Mouse (Mus musculus) brain, adult 2 months (tissue): Measurements from ENCODE around the gene Osr1.

Experiments
- DNase-seq: peaks from one replicate; pipeline ENCODE4 v3.0.0; 2011; ENCODE audit warnings: low read depth, low spot score

The Osr1 gene

DNA sequence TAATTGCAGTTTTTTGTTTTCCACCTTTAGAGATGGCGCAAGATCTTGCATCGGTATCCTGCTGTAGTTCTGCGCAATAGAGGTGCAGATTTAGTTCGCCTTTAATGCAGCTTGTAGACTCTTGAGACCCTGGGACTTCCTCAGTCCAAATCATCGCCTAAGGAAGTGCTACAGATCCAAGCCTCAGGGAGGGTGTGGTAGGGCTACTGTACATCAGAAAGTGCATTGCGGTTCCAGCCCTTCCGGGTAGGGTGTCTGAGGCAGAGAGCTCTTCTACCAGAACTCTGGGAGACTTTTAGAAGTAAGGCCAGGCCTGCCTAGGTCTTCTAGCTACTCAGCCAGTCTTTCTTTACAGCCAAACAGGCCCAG, 15.2 kb downstream of the Osr1 start:
- DNase-seq = no peak

GRCm38 (mm10) chr12:9587732-9588131, 17.8 kb downstream of the Osr1 start:
- no peak for DNase-seq

GRCm38 (mm10) chr12:9589561-9590134, 19.7 kb downstream of the Osr1 start:
- DNase-seq = no peak

DNA sequence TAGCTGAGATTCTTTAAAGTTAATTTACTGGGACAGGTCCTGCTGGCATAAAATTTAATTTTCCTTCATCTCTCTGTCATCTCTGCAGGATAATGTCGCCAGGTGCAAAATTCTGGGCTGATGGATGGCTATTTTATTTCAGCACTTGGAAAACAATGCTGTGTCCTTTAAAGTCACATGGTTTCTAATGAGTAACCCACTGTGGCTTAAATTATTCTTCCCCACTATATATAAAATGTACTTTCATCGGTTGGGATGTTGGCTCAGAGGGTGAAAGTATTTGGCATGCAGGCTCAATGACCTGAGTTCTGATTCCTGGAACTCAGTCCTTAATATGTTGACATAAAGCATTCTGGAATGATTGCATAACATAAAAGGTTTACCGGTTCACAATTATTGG, 21.2 kb downstream of the Osr1 start:
- DNase-seq = no peak

GRCm38 (mm10) chr12:9598219-9598618, 28.3 kb downstream of the Osr1 start:
- DNase-seq = no peak
